Mouse (Mus musculus): ENCODE data around the gene Slc4a4. TPM values are rescaled to one million over a fixed set of nuclear protein-coding genes. Genes with fewer than 3 reads are reported as not detected.

The Slc4a4 gene
- polyA plus RNA-seq, 1 experiment from 2014 or later: 2.2 TPM

DNA sequence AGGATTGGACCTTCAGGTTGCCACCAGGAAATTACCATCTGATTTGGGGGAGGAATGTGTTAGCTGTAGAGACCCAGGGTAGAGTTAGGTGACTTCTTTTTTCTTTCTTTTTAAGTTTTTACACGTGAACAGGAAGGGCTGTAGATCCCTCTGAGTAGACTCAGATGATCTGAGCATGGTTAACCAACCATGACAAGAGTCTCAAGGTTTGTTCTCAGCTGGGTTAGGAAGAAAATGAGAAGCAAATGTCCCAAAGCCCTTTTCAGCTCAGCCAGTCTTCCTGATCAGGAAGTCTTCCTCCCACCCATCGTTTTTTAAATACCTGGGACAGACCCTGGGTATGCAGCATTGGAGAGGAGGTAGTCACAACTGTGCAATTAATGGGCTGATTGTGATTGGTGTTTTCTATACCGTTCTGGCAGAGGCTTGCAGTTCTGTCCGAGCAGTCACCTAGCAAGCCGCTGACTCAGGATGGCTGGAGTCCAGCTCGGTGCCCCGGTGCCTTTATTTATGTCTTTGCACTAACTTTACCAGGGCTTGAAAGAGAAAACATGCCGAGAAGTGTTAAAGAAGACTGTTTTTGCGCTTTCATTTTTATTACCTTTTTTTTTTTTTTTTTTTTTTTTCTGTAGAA lies 236.8 kb downstream of the Slc4a4 start:
- Histone ChIP-seq H3K27me3 (ENCODE audit: low read depth, poor library complexity, severe bottlenecking) (no peaks in the 10 kb centered on the region), H3K4me1 (no peaks in the 10 kb centered on the region), H3K4me3 (no peak overlapping the region), H3K27ac (no peak overlapping the region), H3K9me3 (replicated peaks) (no peaks in the 10 kb centered on the region), H3K36me3 (no peaks in the 10 kb centered on the region)
- WGBS: 76% methylated on average over 9 of the region's 9 CpGs
- no peak for DNase-seq (ENCODE audit: low spot score)

DNA sequence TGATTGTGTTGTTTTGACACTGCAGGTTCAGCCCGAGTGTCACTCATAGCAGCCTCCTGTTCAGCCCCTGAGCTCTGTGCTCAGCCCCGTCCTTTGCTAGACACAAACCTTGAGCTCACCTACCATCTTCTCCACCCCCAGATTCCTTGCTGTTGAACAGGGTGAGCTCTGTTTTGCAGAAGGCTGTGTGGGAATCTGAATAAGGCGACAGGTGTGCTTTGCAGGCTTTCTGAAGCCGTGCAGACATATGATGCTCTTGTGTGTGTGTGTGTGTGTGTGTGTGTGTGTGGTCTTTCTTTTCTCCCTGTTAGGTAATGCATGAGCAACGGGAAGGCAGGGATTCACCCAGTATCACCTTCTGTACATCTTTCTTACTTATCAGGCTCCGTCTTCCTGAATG lies 241.6 kb downstream of the Slc4a4 start:
- no peak overlapping the region for H3K4me3 ChIP-seq
- DNase-seq (ENCODE audit: low spot score): no peak
- H3K27me3 ChIP-seq (ENCODE audit: low read depth, poor library complexity, severe bottlenecking): no peaks in the 10 kb centered on the region
- H3K27ac ChIP-seq: no peak overlapping the region
- no peaks in the 10 kb centered on the region for H3K9me3 ChIP-seq (replicated peaks)
- 84% methylated on average over 6 of the region's 6 CpGs for WGBS
- no peaks in the 10 kb centered on the region for H3K4me1 ChIP-seq
- no peaks in the 10 kb centered on the region for H3K36me3 ChIP-seq

DNA sequence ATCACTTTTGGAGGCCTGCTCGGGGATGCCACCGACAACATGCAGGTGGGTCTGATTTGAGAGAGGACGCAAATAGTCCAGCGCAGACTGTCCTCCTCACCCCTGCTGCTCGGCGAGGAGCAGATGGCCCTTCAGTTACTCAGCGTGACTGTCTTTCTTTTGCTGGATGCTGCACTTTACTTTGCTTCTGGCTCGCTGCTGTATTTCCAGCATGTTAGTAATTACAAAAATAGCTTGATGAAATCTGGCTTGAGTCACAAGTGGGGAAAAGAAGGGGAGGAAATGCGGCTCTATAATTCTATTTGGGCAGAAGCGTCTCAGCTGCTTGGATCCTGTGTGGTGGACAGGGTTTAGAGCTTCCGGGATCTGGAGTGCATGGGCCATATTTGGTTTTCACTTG lies 249.2 kb downstream of the Slc4a4 start:
- no peaks in the 10 kb centered on the region for H3K27me3 ChIP-seq (ENCODE audit: low read depth, poor library complexity, severe bottlenecking)
- 89% methylated on average over 11 of the region's 11 CpGs for WGBS
- H3K9me3 ChIP-seq (replicated peaks): no peaks in the 10 kb centered on the region
- no peak for DNase-seq (ENCODE audit: low spot score)
- 0 out of 2 replicates have a peak, but pooled peaks cover 5% of the 10 kb centered on the region for H3K36me3 ChIP-seq
- H3K27ac ChIP-seq: no peak overlapping the region
- H3K4me1 ChIP-seq: no peaks in the 10 kb centered on the region
- H3K4me3 ChIP-seq: no peak overlapping the region

DNA sequence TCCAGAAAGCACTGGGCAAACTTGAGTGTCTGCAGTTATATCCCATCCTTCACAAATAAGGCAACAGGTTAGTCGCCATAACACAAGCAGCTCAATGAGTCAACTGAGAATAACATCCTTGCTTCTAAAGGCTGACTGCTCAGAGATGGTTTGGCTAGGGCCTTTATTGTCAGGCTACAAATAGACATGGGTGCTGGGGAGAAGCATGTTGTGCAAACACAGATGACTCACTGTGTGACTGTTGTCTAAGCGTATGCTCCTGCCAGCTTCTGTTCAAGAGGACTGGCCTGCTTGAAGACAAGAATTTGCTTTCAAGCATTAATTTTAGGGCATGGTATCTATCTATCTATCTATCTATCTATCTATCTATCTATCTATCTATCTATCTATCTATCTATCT lies 253.5 kb downstream of the Slc4a4 start:
- Histone ChIP-seq H3K27ac (no peak overlapping the region), H3K36me3 (0 out of 2 replicates have a peak, but pooled peaks cover 5% of the 10 kb centered on the region), H3K9me3 (replicated peaks) (no peaks in the 10 kb centered on the region), H3K4me3 (no peak overlapping the region), H3K4me1 (peaks cover 19% of the 10 kb centered on the region), H3K27me3 (ENCODE audit: low read depth, poor library complexity, severe bottlenecking) (no peaks in the 10 kb centered on the region)
- 94% methylated on average over 2 of the region's 2 CpGs for WGBS
- no peak for DNase-seq (ENCODE audit: low spot score)

DNA sequence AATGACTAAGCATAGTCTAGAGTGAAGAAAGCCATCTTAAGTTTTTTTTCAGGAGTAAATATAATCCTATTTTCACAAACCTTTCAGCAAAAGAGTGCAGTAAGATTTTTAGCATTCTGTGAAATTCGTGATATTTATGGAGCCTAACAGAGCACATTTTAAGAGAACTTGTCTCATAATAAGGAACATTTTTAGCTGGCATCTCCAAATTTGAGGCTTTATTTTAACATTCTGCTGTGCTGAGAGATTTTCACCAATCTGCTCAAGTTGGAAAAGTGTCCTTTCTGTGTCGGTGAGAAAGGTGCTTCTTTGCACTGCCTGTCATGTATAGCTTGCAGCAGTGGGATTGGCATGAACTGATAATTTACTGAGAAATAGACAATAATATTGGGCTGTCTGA lies 255.1 kb downstream of the Slc4a4 start:
- H3K36me3 ChIP-seq: no peaks in the 10 kb centered on the region
- no peak overlapping the region for H3K27ac ChIP-seq
- peaks cover 35% of the 10 kb centered on the region for H3K4me1 ChIP-seq
- no peak for DNase-seq (ENCODE audit: low spot score)
- 89% methylated on average over 2 of the region's 2 CpGs for WGBS
- no peaks in the 10 kb centered on the region for H3K27me3 ChIP-seq (ENCODE audit: low read depth, poor library complexity, severe bottlenecking)
- H3K4me3 ChIP-seq: no peak overlapping the region
- no peaks in the 10 kb centered on the region for H3K9me3 ChIP-seq (replicated peaks)

DNA sequence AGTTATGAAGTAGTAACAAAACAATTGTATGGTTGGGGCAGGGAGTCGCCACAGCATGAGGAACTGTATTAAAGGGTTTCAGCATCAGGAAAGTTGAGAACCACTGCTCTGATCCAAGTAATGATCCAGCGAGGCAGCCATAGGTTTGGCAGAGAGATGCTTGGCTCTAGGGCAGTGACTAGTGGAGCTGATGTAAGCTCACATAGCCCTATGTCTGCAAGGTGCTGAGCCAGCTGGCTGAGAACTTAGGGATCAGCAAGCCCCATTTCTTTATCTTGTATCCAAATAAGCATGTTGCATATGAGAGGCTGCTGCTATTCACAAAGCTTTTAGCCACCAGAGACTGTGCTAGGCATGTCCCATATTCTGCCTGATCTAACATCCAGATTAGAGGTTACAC lies 259.7 kb downstream of the Slc4a4 start:
- no peak overlapping the region for H3K4me3 ChIP-seq
- no peak overlapping the region for H3K27ac ChIP-seq
- H3K36me3 ChIP-seq: no peaks in the 10 kb centered on the region
- H3K4me1 ChIP-seq: peaks cover 71% of the 10 kb centered on the region
- 90% methylated on average over 2 of the region's 2 CpGs for WGBS
- no peaks in the 10 kb centered on the region for H3K9me3 ChIP-seq (replicated peaks)
- no peaks in the 10 kb centered on the region for H3K27me3 ChIP-seq (ENCODE audit: low read depth, poor library complexity, severe bottlenecking)
- DNase-seq (ENCODE audit: low spot score): no peak

DNA sequence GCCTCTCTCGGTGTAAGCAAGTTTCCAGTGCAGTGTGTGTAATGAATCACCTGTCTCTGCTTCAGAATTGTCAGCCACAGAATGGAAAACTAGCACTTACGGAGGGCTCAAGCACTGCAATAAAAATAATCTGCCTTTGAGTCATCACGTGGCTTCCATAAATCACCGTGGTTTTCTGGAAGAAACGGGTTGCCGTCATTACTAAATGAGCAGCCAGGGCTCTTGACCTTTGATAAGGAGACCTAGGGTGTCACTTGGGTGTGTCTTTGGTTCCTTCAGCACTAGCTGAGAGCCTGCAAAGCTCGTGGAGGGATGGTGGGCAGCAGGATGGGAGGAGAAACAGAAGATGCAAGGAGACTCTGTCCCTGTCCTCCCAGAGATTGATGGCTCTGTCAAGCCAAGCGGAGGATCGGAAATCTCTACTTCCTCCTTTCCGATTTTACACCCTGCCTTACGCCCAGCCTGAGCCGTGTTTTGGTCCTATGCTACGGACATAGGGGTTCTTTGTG lies 260.7 kb downstream of the Slc4a4 start:
- H3K9me3 ChIP-seq (replicated peaks): no peaks in the 10 kb centered on the region
- H3K36me3 ChIP-seq: no peaks in the 10 kb centered on the region
- H3K27ac ChIP-seq: peak overlapping the region; percentile 51; the same call in 1 of the 2 replicates
- no peaks in the 10 kb centered on the region for H3K27me3 ChIP-seq (ENCODE audit: low read depth, poor library complexity, severe bottlenecking)
- H3K4me1 ChIP-seq: peaks cover 71% of the 10 kb centered on the region
- WGBS: 22% methylated on average over 13 of the region's 13 CpGs
- no peak overlapping the region for H3K4me3 ChIP-seq
- peak; percentile 35 for DNase-seq (ENCODE audit: low spot score)

DNA sequence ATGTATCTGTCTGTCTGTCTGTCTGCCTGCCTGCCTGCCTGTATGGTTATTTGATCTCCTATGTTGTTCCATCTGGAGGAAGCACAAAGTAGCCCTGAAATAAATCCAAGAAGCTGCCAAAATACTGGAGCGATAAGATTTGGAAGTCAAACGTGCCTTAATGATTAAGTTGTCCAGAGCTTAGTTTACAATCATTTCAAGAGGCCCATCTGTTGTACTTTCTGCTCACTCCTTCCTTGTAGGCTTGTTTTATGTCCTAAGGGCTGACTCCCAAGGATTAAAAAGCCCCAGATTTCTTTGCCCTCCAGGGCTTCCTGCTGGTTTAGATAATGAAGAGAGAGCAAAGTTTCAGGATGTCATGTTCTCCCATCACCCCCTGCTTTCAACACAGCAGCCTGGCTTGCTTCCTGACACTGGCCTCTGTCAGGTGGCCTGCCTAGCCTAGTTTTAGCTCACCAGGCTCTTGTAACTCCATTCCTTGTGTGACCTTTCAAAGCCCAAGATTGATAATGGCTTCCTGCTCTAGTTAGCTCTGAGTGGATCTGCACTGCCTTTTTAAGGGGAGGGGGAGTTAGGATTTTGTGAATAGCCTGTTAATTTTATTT lies 262.9 kb downstream of the Slc4a4 start:
- H3K27me3 ChIP-seq (ENCODE audit: low read depth, poor library complexity, severe bottlenecking): no peaks in the 10 kb centered on the region
- DNase-seq (ENCODE audit: low spot score): no peak
- H3K27ac ChIP-seq: no peak overlapping the region; the same call in 1 of the 2 replicates
- H3K4me3 ChIP-seq: no peak overlapping the region
- no peaks in the 10 kb centered on the region for H3K36me3 ChIP-seq
- peaks cover 57% of the 10 kb centered on the region for H3K4me1 ChIP-seq
- no peaks in the 10 kb centered on the region for H3K9me3 ChIP-seq (replicated peaks)
- 12% methylated on average over 2 of the region's 2 CpGs for WGBS

DNA sequence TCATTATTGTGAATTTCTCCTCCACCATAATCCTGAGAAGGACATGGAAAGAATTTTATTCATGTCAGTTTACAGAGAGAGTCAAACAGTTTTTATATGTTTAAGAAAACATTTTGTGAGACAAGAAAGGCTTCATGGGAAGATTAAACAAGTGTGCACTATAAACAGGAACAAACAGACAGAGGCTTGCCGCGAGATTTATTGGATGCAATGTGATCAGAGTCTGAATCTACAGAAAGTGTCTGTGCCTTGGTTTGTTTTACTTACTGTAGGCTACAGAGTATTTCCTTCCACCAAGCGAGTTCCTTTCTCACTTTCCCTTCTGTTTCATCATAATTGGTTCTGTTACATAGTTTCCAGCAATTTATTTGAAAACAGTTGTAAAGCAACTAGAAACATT lies 264.5 kb downstream of the Slc4a4 start:
- no peak overlapping the region for H3K27ac ChIP-seq
- H3K4me3 ChIP-seq: no peak overlapping the region
- whole genome bisulfite sequencing: 89% methylated on average over 3 of the region's 3 CpGs
- no peak for DNase-seq (ENCODE audit: low spot score)
- peaks cover 43% of the 10 kb centered on the region for H3K4me1 ChIP-seq
- no peaks in the 10 kb centered on the region for H3K9me3 ChIP-seq (replicated peaks)
- no peaks in the 10 kb centered on the region for H3K36me3 ChIP-seq
- H3K27me3 ChIP-seq (ENCODE audit: low read depth, poor library complexity, severe bottlenecking): no peaks in the 10 kb centered on the region

DNA sequence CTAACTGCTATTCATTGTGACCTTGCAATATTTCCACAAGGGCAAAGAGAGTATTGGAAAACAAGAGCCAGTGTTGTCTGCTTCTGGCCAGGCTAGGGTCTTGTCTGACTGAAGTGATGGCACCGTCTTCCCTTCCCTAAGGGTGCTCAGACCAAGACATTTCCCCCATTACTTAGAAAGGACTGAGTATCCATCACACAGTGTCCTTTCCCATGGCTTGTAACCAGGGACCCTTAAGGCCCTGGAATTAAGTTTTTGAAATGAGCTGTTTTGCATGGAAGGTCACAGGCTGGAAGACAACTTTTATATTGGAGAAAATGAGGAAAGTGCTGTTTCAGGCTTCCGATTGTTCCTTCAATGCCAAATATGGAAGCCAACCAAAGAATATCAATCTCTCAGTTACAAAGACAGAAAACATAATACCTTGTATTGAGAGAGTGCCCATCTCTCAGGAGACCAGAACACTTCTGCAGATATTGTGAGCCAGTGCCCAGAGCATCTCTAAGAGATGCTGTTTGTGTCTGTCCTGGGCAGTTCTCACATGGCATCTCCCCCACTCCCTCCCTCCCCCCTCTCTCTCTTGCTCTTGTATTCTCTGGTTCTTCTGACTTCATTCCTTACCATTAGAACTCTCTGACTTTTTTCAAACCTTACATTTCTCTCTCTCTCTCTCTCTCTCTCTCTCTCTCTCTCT lies 284.6 kb downstream of the Slc4a4 start:
- 90% methylated on average over 2 of the region's 2 CpGs for WGBS
- Histone ChIP-seq H3K27ac (no peak overlapping the region), H3K4me1 (peaks cover 22% of the 10 kb centered on the region)

DNA sequence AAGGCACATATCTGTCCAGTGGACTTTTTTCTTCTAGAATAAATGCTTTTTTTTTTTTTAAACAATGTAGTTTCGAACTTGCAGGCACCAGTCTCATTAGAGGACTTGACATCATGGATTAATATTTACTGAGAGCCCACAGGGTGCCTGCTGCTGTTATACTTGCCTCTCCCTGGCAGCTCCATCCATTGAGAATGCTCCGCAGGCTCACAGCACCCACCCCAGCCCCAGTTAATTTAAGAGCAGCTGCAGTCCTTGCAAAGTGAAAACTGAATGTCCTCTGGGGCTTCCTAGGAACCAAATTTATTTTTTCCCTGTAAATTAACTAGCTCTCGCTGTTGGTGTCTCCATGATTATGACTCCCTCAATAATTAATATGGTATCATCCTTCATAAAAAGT lies 303.4 kb downstream of the Slc4a4 start:
- no peaks in the 10 kb centered on the region for H3K9me3 ChIP-seq (replicated peaks)
- 75% methylated on average over 3 of the region's 3 CpGs for WGBS

More for the DNA sequence above, 284.6 kb downstream of the Slc4a4 start:
- H3K36me3 ChIP-seq: no peaks in the 10 kb centered on the region
- no peaks in the 10 kb centered on the region for H3K27me3 ChIP-seq (ENCODE audit: low read depth, poor library complexity, severe bottlenecking)
- H3K9me3 ChIP-seq (replicated peaks): no peaks in the 10 kb centered on the region
- H3K4me3 ChIP-seq: no peak overlapping the region
- no peak for DNase-seq (ENCODE audit: low spot score)

DNA sequence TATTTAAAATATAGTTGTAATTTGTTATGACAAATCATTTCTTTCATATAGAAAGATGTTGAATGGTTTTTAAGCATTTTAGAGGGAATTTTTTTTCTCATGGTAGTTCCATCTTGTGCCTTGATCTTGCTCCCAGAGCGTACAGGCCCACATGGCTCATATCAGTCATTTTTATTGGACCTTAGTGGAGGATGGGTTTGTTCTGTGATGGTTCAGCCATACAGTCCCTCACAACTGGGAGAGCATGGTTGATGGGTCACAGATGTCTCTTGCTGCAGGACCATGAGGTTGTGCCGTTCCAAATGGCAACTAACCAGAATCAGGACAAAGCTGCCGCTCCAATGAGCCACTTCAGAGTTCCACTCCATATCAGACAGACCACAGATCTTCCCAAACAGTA lies 308.0 kb downstream of the Slc4a4 start:
- H3K9me3 ChIP-seq (replicated peaks): no peaks in the 10 kb centered on the region
- H3K4me1 ChIP-seq: no peaks in the 10 kb centered on the region
- no peaks in the 10 kb centered on the region for H3K27me3 ChIP-seq (ENCODE audit: low read depth, poor library complexity, severe bottlenecking)
- DNase-seq (ENCODE audit: low spot score): no peak
- 93% methylated on average over 3 of the region's 3 CpGs for WGBS
- no peak overlapping the region for H3K27ac ChIP-seq
- no peak overlapping the region for H3K4me3 ChIP-seq
- H3K36me3 ChIP-seq: no peaks in the 10 kb centered on the region

More for the DNA sequence above, 303.4 kb downstream of the Slc4a4 start:
- Histone ChIP-seq H3K4me1 (no peaks in the 10 kb centered on the region), H3K27ac (no peak overlapping the region), H3K4me3 (no peak overlapping the region), H3K36me3 (no peaks in the 10 kb centered on the region), H3K27me3 (ENCODE audit: low read depth, poor library complexity, severe bottlenecking) (no peaks in the 10 kb centered on the region)
- no peak for DNase-seq (ENCODE audit: low spot score)

DNA sequence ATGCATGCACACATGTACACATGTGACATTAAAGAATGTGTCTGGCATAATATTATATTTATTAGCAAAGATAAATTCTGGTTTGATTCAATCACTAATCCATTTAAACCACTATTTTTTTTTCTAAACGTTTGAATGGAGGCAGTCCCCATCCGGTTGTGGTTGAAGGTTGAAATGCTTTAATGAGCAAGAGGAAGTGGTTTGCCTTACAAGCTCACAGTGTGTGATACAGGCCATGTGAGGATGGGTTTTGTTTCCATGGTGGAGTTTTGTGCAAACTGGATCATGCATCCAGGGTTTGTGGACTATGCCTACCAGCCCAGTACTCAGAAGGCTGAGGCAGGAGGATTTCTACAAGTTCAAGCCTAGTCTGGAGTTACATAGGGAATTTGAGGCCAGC lies 311.9 kb downstream of the Slc4a4 start:
- WGBS: 84% methylated on average over 2 of the region's 2 CpGs
- Histone ChIP-seq H3K4me1 (no peaks in the 10 kb centered on the region), H3K27ac (no peak overlapping the region), H3K4me3 (no peak overlapping the region), H3K36me3 (no peaks in the 10 kb centered on the region), H3K27me3 (ENCODE audit: low read depth, poor library complexity, severe bottlenecking) (no peaks in the 10 kb centered on the region), H3K9me3 (replicated peaks) (no peaks in the 10 kb centered on the region)
- DNase-seq (ENCODE audit: low spot score): no peak
